Mouse (Mus musculus): ENCODE measurements around the gene Dnajc12.

DNA sequence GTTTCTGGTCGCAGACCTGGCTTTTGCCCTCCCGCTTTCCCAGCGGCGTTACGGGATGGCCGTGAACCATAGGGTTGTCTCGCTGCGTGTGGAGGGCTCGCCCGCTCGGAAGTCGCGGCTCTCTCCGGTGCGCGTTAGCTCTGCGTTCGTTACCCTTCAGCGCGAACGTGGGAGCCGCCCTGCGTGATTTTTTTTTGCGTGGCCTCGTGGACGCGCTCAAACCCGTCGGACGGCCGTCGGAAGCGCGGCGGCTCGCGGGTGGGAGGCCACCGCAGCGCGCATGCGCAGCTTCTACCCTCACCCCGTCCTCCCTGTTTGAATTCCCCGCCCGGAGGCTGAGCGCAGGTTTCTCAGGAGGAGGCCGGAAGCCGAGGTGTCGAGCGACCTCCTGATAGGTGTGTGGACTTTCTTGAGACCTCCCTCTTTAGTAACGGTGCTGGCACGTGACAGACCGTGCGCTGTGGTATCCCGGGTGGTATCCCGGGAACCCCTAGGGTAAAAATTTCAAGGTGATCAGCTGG lies 47.6 kb downstream of the Dnajc12 start, which contains the start of gene Ctnna3:
- TF ChIP-seq GATA1 (IDR thresholded peaks at IDR 0.05; ENCODE audit: low read length): no peak
- TF ChIP-seq TAL1 (IDR thresholded peaks at IDR 0.05; ENCODE audit: low read length): no peak

Measured in erythroblast, embryonic 14.5 days (primary cell).